Mouse (Mus musculus): ENCODE measurements around the gene Dcaf8. TPM values are rescaled to one million over a fixed set of nuclear protein-coding genes. Genes with fewer than 3 reads are reported as not detected.

Dcaf8 gene
- total and polyA plus RNA-seq, 3 experiments = 31.7 to 49.0 (median 45.8) TPM

DNA sequence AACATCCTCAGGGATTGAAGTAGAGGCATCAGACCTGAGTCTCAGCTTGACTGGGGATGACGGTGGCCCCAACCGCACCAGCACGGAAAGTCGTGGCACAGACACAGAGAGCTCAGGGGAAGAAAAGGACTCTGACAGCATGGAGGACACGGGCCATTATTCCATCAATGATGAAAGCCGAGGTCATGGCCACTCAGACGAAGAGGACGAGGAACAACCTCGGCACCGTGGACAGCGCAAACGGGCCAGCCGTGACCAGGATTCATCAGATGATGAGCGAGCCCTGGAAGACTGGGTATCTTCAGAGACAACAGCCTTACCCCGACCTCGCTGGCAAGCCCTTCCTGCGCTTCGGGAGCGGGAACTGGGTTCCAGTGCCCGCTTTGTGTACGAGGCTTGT lies 24.5 kb downstream of the Dcaf8 start:
- peaks cover 0 to 34% of the 10 kb centered on the region in 2 experiments; a peak in 2 of 4 replicates for H3K36me3 ChIP-seq (ENCODE audit: control insufficient read depth in 1 of 2, insufficient read depth in 2 of 2, low read length in 2 of 2)
- H3K27ac ChIP-seq (ENCODE audit: control insufficient read depth, low read depth, low read length) = no peak overlapping the region
- no peak overlapping the region for H3K4me3 ChIP-seq (ENCODE audit: control insufficient read depth in 1 of 2, insufficient read depth in 1 of 2, low read depth in 2 of 2, low read length in 2 of 2)
- TF ChIP-seq CHD1 (IDR thresholded peaks at IDR 0.05; ENCODE audit: low read depth, low read length) (no peak), CHD2 (IDR thresholded peaks at IDR 0.05; ENCODE audit: low read length) (no peak), MEF2A (IDR thresholded peaks at IDR 0.05; ENCODE audit: extremely low read depth, insufficient replicate concordance, low read depth, low read length, poor library complexity, severe bottlenecking) (no peak)
- no peaks in the 10 kb centered on the region for H3K4me1 ChIP-seq (ENCODE audit: control insufficient read depth in 1 of 2, insufficient read depth in 2 of 2, low read length in 2 of 2)
- no peaks in the 10 kb centered on the region for H3K27me3 ChIP-seq (ENCODE audit: control insufficient read depth in 1 of 2, insufficient read depth in 2 of 2, low read length in 2 of 2)
- no peak overlapping the region for H3K9ac ChIP-seq (ENCODE audit: control insufficient read depth, low read depth, low read length, poor library complexity, severe bottlenecking)
- DNase-seq (ENCODE audit: low read depth, low spot score) = no peak
- H3K79me2 ChIP-seq (ENCODE audit: control insufficient read depth, insufficient read depth, low read length, poor library complexity) = 0 out of 2 replicates have a peak, but pooled peaks cover 1% of the 10 kb centered on the region
- H3K9me3 ChIP-seq (replicated peaks; ENCODE audit: insufficient read depth, low read length) = no peaks in the 10 kb centered on the region

DNA sequence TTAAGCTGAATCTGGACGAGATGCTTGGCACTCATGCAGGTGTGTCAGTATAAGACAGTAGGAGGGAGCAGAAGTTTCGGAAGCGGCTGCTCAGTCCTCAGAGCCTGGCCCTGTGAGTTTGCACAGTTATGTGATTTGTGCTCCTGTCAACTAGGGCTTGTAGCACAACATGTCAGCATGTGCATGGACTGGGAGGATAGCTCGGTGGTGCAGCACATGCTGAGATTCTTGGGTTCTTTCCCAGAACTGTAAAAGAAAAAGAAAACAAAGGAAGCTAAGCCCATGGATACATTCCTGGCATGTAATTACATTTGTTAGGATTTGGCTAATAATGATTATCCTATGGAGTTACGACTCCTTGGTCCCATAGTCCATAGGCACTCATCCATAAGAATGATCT lies 25.3 kb downstream of the Dcaf8 start:
- no peaks in the 10 kb centered on the region for H3K4me1 ChIP-seq (ENCODE audit: control insufficient read depth in 1 of 2, insufficient read depth in 2 of 2, low read length in 2 of 2)
- peaks cover 0 to 31% of the 10 kb centered on the region in 2 experiments; a peak in 2 of 4 replicates for H3K36me3 ChIP-seq (ENCODE audit: control insufficient read depth in 1 of 2, insufficient read depth in 2 of 2, low read length in 2 of 2)
- no peak for TF ChIP-seq MAX (IDR thresholded peaks at IDR 0.05; ENCODE audit: low read length)
- TF ChIP-seq HCFC1 (IDR thresholded peaks at IDR 0.05; ENCODE audit: low read depth, low read length) = no peak
- TF ChIP-seq NELFE (IDR thresholded peaks at IDR 0.05; ENCODE audit: low read depth, low read length) = no peak
- TF ChIP-seq SMC3 (IDR thresholded peaks at IDR 0.05; ENCODE audit: low read depth, low read length) = no peak
- TF ChIP-seq TBP (IDR thresholded peaks at IDR 0.05; ENCODE audit: low read depth, low read length) = no peak
- no peak for TF ChIP-seq ZKSCAN1 (IDR thresholded peaks at IDR 0.05; ENCODE audit: low read depth, low read length)
- no peak for TF ChIP-seq CHD1 (IDR thresholded peaks at IDR 0.05; ENCODE audit: low read depth, low read length)
- no peak for TF ChIP-seq MAZ (IDR thresholded peaks at IDR 0.05; ENCODE audit: low read depth, low read length)

DNA sequence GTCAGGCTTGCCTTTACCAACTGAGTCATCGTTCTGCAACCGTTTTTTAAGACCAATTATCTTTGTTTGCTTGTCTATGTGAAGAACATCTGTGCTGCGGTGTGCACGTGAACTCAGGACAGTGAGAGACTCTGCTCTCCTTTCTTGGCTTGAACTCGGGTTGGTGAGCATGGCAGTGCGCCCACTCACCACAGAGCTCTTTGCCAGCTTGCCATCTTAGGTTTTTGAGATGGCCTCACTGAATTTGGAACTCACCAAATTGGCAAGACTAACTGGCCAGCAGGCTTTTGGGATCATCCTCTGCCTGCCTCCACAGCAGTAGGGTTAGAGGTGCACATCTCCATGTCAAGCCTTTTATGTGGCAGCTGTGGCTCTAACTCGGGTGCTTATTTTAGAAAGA lies 29.9 kb downstream of the Dcaf8 start:
- no peak overlapping the region for H3K27ac ChIP-seq (ENCODE audit: control insufficient read depth, low read depth, low read length)
- H3K4me1 ChIP-seq (ENCODE audit: control insufficient read depth in 1 of 2, insufficient read depth in 2 of 2, low read length in 2 of 2) = peaks cover 0 to 3% of the 10 kb centered on the region in 2 experiments; a peak in 1 of 4 replicates
- H3K9me3 ChIP-seq (replicated peaks; ENCODE audit: insufficient read depth, low read length) = no peaks in the 10 kb centered on the region
- peaks cover 2 to 33% of the 10 kb centered on the region in 2 experiments for H3K36me3 ChIP-seq (ENCODE audit: control insufficient read depth in 1 of 2, insufficient read depth in 2 of 2, low read length in 2 of 2)
- H3K4me3 ChIP-seq (ENCODE audit: control insufficient read depth in 1 of 2, insufficient read depth in 1 of 2, low read depth in 2 of 2, low read length in 2 of 2) = no peak overlapping the region
- no peaks in the 10 kb centered on the region for H3K27me3 ChIP-seq (ENCODE audit: control insufficient read depth in 1 of 2, insufficient read depth in 2 of 2, low read length in 2 of 2)
- H3K9ac ChIP-seq (ENCODE audit: control insufficient read depth, low read depth, low read length, poor library complexity, severe bottlenecking) = no peak overlapping the region
- H3K79me2 ChIP-seq (ENCODE audit: control insufficient read depth, insufficient read depth, low read length, poor library complexity) = no peaks in the 10 kb centered on the region
- TF ChIP-seq POLR2A (IDR thresholded peaks at IDR 0.05; ENCODE audit: control insufficient read depth in 1 of 2, insufficient read depth in 1 of 2, low read depth in 1 of 2, low read length in 2 of 2, poor library complexity in 1 of 2) (no peak), UBTF (IDR thresholded peaks at IDR 0.05; ENCODE audit: borderline replicate concordance, insufficient read depth, low read depth, low read length) (no peak), EP300 (IDR thresholded peaks at IDR 0.05; ENCODE audit: low read depth in 1 of 2, low read length in 2 of 2) (no peak), RCOR1 (IDR thresholded peaks at IDR 0.05; ENCODE audit: low read depth, low read length) (no peak), NELFE (IDR thresholded peaks at IDR 0.05; ENCODE audit: low read depth, low read length) (no peak), NRF1 (IDR thresholded peaks at IDR 0.05; ENCODE audit: insufficient read depth, low read depth, low read length, poor library complexity, severe bottlenecking) (no peak), POLR2AphosphoS5 (IDR thresholded peaks at IDR 0.05; ENCODE audit: borderline replicate concordance, low read depth, low read length) (no peak), ZMIZ1 (IDR thresholded peaks at IDR 0.05; ENCODE audit: low read depth, low read length) (no peak), BHLHE40 (IDR thresholded peaks at IDR 0.05; ENCODE audit: borderline replicate concordance, low read depth, low read length) (no peak), ZC3H11A (IDR thresholded peaks at IDR 0.05; ENCODE audit: low read depth, low read length) (no peak), ZKSCAN1 (IDR thresholded peaks at IDR 0.05; ENCODE audit: low read depth, low read length) (no peak), HCFC1 (IDR thresholded peaks at IDR 0.05; ENCODE audit: low read depth, low read length) (no peak), TBP (IDR thresholded peaks at IDR 0.05; ENCODE audit: low read depth, low read length) (no peak), MYC (IDR thresholded peaks at IDR 0.05; ENCODE audit: low read depth, low read length) (no peak), MEF2A (IDR thresholded peaks at IDR 0.05; ENCODE audit: extremely low read depth, insufficient replicate concordance, low read depth, low read length, poor library complexity, severe bottlenecking) (no peak), E2F4 (IDR thresholded peaks at IDR 0.05; ENCODE audit: borderline replicate concordance, low read depth, low read length) (no peak), POLR2AphosphoS2 (IDR thresholded peaks at IDR 0.05; ENCODE audit: low read length) (no peak), RAD21 (IDR thresholded peaks at IDR 0.05; ENCODE audit: low read depth, low read length) (no peak)
- no peak for DNase-seq (ENCODE audit: low read depth, low spot score)

More for the DNA sequence above, 25.3 kb downstream of the Dcaf8 start:
- Histone ChIP-seq H3K9ac (ENCODE audit: control insufficient read depth, low read depth, low read length, poor library complexity, severe bottlenecking) (no peak overlapping the region), H3K27me3 (ENCODE audit: control insufficient read depth in 1 of 2, insufficient read depth in 2 of 2, low read length in 2 of 2) (no peaks in the 10 kb centered on the region), H3K79me2 (ENCODE audit: control insufficient read depth, insufficient read depth, low read length, poor library complexity) (0 out of 2 replicates have a peak, but pooled peaks cover 1% of the 10 kb centered on the region), H3K4me3 (ENCODE audit: control insufficient read depth in 1 of 2, insufficient read depth in 1 of 2, low read depth in 2 of 2, low read length in 2 of 2) (no peak overlapping the region), H3K9me3 (replicated peaks; ENCODE audit: insufficient read depth, low read length) (no peaks in the 10 kb centered on the region), H3K27ac (ENCODE audit: control insufficient read depth, low read depth, low read length) (no peak overlapping the region)
- DNase-seq (ENCODE audit: low read depth, low spot score) = no peak

Data from MEL (cell line).